In the genomic region with DNA sequence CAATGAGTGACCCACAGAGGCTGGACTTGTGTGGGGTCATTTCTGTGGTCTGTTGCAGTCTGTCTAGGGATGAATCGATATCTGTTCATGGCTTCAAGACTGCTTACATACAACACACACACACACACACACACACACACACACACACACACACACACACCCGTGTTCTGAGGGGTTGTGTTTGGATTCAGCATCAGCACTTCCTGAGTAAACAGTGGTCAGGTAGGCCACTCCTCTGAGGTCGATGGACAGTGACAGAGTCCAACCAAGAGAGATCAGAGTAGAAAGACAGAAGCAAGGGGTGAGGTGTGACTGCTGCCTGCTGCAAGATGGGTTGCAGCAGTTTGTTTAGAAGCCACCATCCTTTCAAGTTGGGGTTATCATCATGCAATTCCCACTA, we compare ENCODE assay signal across 25 mouse cellular contexts.
A peak's percentile ranks its signal among the peaks of the same experiment; 100 is the strongest.
DNase-seq lines count a peak whose midpoint lies in the region; ATAC-seq and TF ChIP-seq lines count a peak whose summit lies in the region.
"Had no signal": no experiment of that assay in that cellular context is flagged by ENCODE, and none has a peak within 500 bp of the region (broad histone marks: within the 10 kb centered on the region; RNA-seq: fewer than 3 reads in every experiment).

No protein-coding gene starts in this region.

- no peak for TF ChIP-seq EP300 in liver, embryonic 14.5 days (IDR thresholded peaks at IDR 0.05; ENCODE audit: low read depth)

- 16% methylated on average over 3 of the region's 3 CpGs for WGBS in liver, adult 2 months
- WGBS in liver, embryonic 14.5 days (ENCODE audit: insufficient replicate concordance) = 29% methylated on average over 3 of the region's 3 CpGs
- 57% methylated on average over 3 of the region's 3 CpGs for WGBS in stomach, embryonic 15.5 days
- 89% methylated on average over 3 of the region's 3 CpGs for WGBS in forebrain, embryonic 16.5 days

- no peak overlapping the region for H3K4me3 ChIP-seq in layer of hippocampus, adult 2 months
- no peak overlapping the region for H3K4me3 ChIP-seq in liver, adult 2 months (ENCODE audit: insufficient read depth, low read depth, low read length)
- H3K4me3 ChIP-seq in liver, embryonic 14.5 days (ENCODE audit: insufficient read depth in 1 of 2, low read depth in 2 of 2, low read length in 2 of 2) = no peak overlapping the region
- no peak overlapping the region for H3K4me3 ChIP-seq in stomach, embryonic 15.5 days (replicated peaks)
- H3K4me3 ChIP-seq in forebrain, embryonic 16.5 days (replicated peaks; ENCODE audit: low read length) = no peak overlapping the region
- H3K4me3 ChIP-seq: embryonic facial prominence, embryonic 13.5 days; forebrain, embryonic 12.5 days; gastrocnemius, adult 2 months; heart, embryonic 15.5 days; hindbrain, embryonic 13.5 days had no signal

- H3K4me2 ChIP-seq in liver, embryonic 14.5 days (ENCODE audit: low read depth) = no peak overlapping the region
- H3K4me2 ChIP-seq in stomach, embryonic 15.5 days = no peak overlapping the region
- H3K4me2 ChIP-seq in forebrain, embryonic 16.5 days (ENCODE audit: low read length) = no peak overlapping the region
- H3K4me2 ChIP-seq: embryonic facial prominence, embryonic 13.5 days; forebrain, embryonic 12.5 days; heart, embryonic 11.5 days; heart, embryonic 15.5 days; hindbrain, embryonic 13.5 days had no signal

- H3K27ac ChIP-seq in layer of hippocampus, adult 2 months = peak overlapping the region; percentile 94
- no peak overlapping the region for H3K27ac ChIP-seq in liver, adult 2 months (replicated peaks; ENCODE audit: insufficient read depth, low read depth, low read length)
- no peak overlapping the region for H3K27ac ChIP-seq in liver, embryonic 14.5 days
- no peak overlapping the region for H3K27ac ChIP-seq in stomach, embryonic 15.5 days
- no peak overlapping the region for H3K27ac ChIP-seq in forebrain, embryonic 16.5 days (ENCODE audit: low read length)
- H3K27ac ChIP-seq: embryonic facial prominence, embryonic 13.5 days; forebrain, embryonic 12.5 days; heart, embryonic 15.5 days; hindbrain, embryonic 13.5 days had no signal

- no peak overlapping the region for H3K9ac ChIP-seq in liver, adult 2 months (ENCODE audit: low read depth, low read length)
- H3K9ac ChIP-seq in liver, embryonic 14.5 days (replicated peaks) = no peak overlapping the region
- H3K9ac ChIP-seq in stomach, embryonic 15.5 days = no peak overlapping the region
- H3K9ac ChIP-seq in forebrain, embryonic 16.5 days (replicated peaks; ENCODE audit: low read depth, low read length) = no peak overlapping the region
- H3K9ac ChIP-seq: embryonic facial prominence, embryonic 13.5 days; forebrain, embryonic 12.5 days; forebrain, postnatal 0 days; heart, embryonic 15.5 days; hindbrain, embryonic 13.5 days had no signal

- no peaks in the 10 kb centered on the region for H3K9me3 ChIP-seq in liver, embryonic 14.5 days (ENCODE audit: control insufficient read depth, low read length)
- no peaks in the 10 kb centered on the region for H3K9me3 ChIP-seq in stomach, embryonic 15.5 days
- no peaks in the 10 kb centered on the region for H3K9me3 ChIP-seq in forebrain, embryonic 16.5 days (ENCODE audit: control insufficient read depth, low read length)
- H3K9me3 ChIP-seq: embryonic facial prominence, embryonic 13.5 days; forebrain, embryonic 12.5 days; G1E; heart, embryonic 15.5 days; hindbrain, embryonic 13.5 days had no signal

- TF ChIP-seq CTCF in layer of hippocampus, adult 2 months (conservative IDR thresholded peaks at IDR 0.05) = no peak
- TF ChIP-seq CTCF in liver, adult 2 months (IDR thresholded peaks at IDR 0.05; ENCODE audit: low read depth, low read length) = no peak
- no peak for TF ChIP-seq CTCF in liver, embryonic 14.5 days (IDR thresholded peaks at IDR 0.05; ENCODE audit: low read depth)

- H3K36me3 ChIP-seq in liver, adult 2 months (ENCODE audit: control insufficient read depth, insufficient read depth, low read length) = no peaks in the 10 kb centered on the region
- H3K36me3 ChIP-seq in liver, embryonic 14.5 days (replicated peaks; ENCODE audit: control insufficient read depth, insufficient read depth, low read depth) = no peaks in the 10 kb centered on the region
- no peaks in the 10 kb centered on the region for H3K36me3 ChIP-seq in stomach, embryonic 15.5 days
- H3K36me3 ChIP-seq in forebrain, embryonic 16.5 days (ENCODE audit: control insufficient read depth, insufficient read depth) = no peaks in the 10 kb centered on the region
- H3K36me3 ChIP-seq: embryonic facial prominence, embryonic 13.5 days; forebrain, embryonic 12.5 days; G1E; heart, embryonic 15.5 days; hindbrain, embryonic 13.5 days had no signal

- no peaks in the 10 kb centered on the region for H3K4me1 ChIP-seq in liver, adult 2 months (ENCODE audit: control insufficient read depth, insufficient read depth, low read length)
- peaks cover 0 to 9% of the 10 kb centered on the region in 2 experiments; a peak in 2 of 4 replicates for H3K4me1 ChIP-seq in liver, embryonic 14.5 days (replicated peaks; ENCODE audit: control insufficient read depth in 2 of 2, insufficient read depth in 2 of 2, low read length in 1 of 2)
- H3K4me1 ChIP-seq in stomach, embryonic 15.5 days = no peaks in the 10 kb centered on the region; the same call in 1 of the 2 replicates
- H3K4me1 ChIP-seq in forebrain, embryonic 16.5 days (replicated peaks; ENCODE audit: control insufficient read depth, insufficient read depth, low read length) = no peaks in the 10 kb centered on the region; the same call in 1 of the 2 replicates
- H3K4me1 ChIP-seq: forebrain, embryonic 12.5 days had no signal

- no peaks in the 10 kb centered on the region for H3K79me2 ChIP-seq in liver, adult 2 months (ENCODE audit: control insufficient read depth, insufficient read depth, low read length)

- no peak for DNase-seq in layer of hippocampus, adult 2 months (ENCODE audit: low spot score in 2 of 2)
- DNase-seq in layer of hippocampus, adult 11-12 months (ENCODE audit: low spot score) = no peak
- peak; percentile 85 for DNase-seq in liver, adult 2 months (ENCODE audit: extremely low read depth, low read depth, low spot score)
- peak in 1 of 3 experiments; percentile 11 for DNase-seq in liver, embryonic 14.5 days (ENCODE audit: low read depth in 3 of 3, low spot score in 3 of 3)
- no peak for DNase-seq in testis, postnatal 14 days (ENCODE audit: low spot score)
- DNase-seq in heart, adult 11 months = no peak
- DNase-seq: adrenal gland, postnatal 10 days; B cell, adult 2 months; cerebellum, adult 11 months; cerebellum, adult 8-10 months; cerebellum, postnatal 14 days; forebrain, postnatal 0 days; gastrocnemius, adult 2 months; gastrocnemius, postnatal 25 days; heart, adult 18-20 months; heart, postnatal 14 days had no signal

- no peaks in the 10 kb centered on the region for H3K27me3 ChIP-seq in liver, adult 2 months (ENCODE audit: control insufficient read depth, insufficient read depth, low read length)
- no peaks in the 10 kb centered on the region for H3K27me3 ChIP-seq in liver, embryonic 14.5 days (ENCODE audit: control insufficient read depth, insufficient read depth, low read length)
- H3K27me3 ChIP-seq in stomach, embryonic 15.5 days (replicated peaks) = no peaks in the 10 kb centered on the region
- H3K27me3 ChIP-seq in forebrain, embryonic 16.5 days (replicated peaks; ENCODE audit: control insufficient read depth, insufficient read depth, low read length) = no peaks in the 10 kb centered on the region
- H3K27me3 ChIP-seq: embryonic facial prominence, embryonic 13.5 days; forebrain, embryonic 12.5 days; heart, embryonic 15.5 days; hindbrain, embryonic 13.5 days had no signal

- ATAC-seq in liver, embryonic 14.5 days (ENCODE audit: insufficient read depth) = peak; percentile 72
- peak; percentile 27; the same call in 1 of the 2 replicates for ATAC-seq in stomach, embryonic 15.5 days (ENCODE audit: insufficient read depth, low FRiP score, low read depth)
- no peak for ATAC-seq in forebrain, embryonic 16.5 days
- ATAC-seq: CD4-positive, CD25-positive, alpha-beta regulatory T cell, adult 4 months; forebrain, postnatal 0 days had no signal

- no peak for TF ChIP-seq POLR2A in liver, adult 2 months (IDR thresholded peaks at IDR 0.05; ENCODE audit: extremely low read depth, insufficient read depth, low read length)
